Mouse (Mus musculus): ENCODE results near the gene 4931422A03Rik.
A peak's percentile ranks its signal among the peaks of the same experiment; 100 is the strongest.

4931422A03Rik gene

GRCm38 (mm10) chr2:103970041-103970790 lies 57.9 kb downstream of the 4931422A03Rik start:
- DNase-seq (ENCODE audit: low read depth, low spot score): peak; percentile 31

- DNase-seq (ENCODE audit: low read depth, low spot score): peak; percentile 35
Measured at GRCm38 (mm10) chr2:103969437-103970040, 58.6 kb downstream of the 4931422A03Rik start.

GRCm38 (mm10) chr2:103968919-103969436 lies 59.2 kb downstream of the 4931422A03Rik start:
- DNase-seq (ENCODE audit: low read depth, low spot score): no peak

- DNase-seq (ENCODE audit: low read depth, low spot score): no peak
Measured at GRCm38 (mm10) chr2:103968186-103968585, 60.0 kb downstream of the 4931422A03Rik start.

- DNase-seq (ENCODE audit: low read depth, low spot score): no peak
Measured at GRCm38 (mm10) chr2:103965391-103965790, 62.8 kb downstream of the 4931422A03Rik start.

- no peak for DNase-seq (ENCODE audit: low read depth, low spot score)
Measured at GRCm38 (mm10) chr2:103962349-103962748, 65.8 kb downstream of the 4931422A03Rik start.

- DNase-seq (ENCODE audit: low read depth, low spot score): no peak
Measured at GRCm38 (mm10) chr2:103959574-103959973, 68.6 kb downstream of the 4931422A03Rik start.

- no peak for DNase-seq (ENCODE audit: low read depth, low spot score)
Measured at GRCm38 (mm10) chr2:103959066-103959465, 69.1 kb downstream of the 4931422A03Rik start.

GRCm38 (mm10) chr2:103958634-103959033 lies 69.5 kb downstream of the 4931422A03Rik start:
- DNase-seq (ENCODE audit: low read depth, low spot score): no peak

- no peak for DNase-seq (ENCODE audit: low read depth, low spot score)
Measured at GRCm38 (mm10) chr2:103957649-103958546, 70.3 kb downstream of the 4931422A03Rik start, which contains the start of gene Lmo2. Lmo2 (plus strand) TSS chr2:103957986.

- DNase-seq (ENCODE audit: low read depth, low spot score): no peak
Measured at GRCm38 (mm10) chr2:103956867-103957266, 71.3 kb downstream of the 4931422A03Rik start.

- no peak for DNase-seq (ENCODE audit: low read depth, low spot score)
Measured at GRCm38 (mm10) chr2:103955714-103956113, 72.4 kb downstream of the 4931422A03Rik start.

GRCm38 (mm10) chr2:103953050-103953835 lies 74.9 kb downstream of the 4931422A03Rik start:
- no peak for DNase-seq (ENCODE audit: low read depth, low spot score)

GRCm38 (mm10) chr2:103947982-103948655 lies 80.0 kb downstream of the 4931422A03Rik start:
- no peak for DNase-seq (ENCODE audit: low read depth, low spot score)

- DNase-seq (ENCODE audit: low read depth, low spot score): no peak
Measured at GRCm38 (mm10) chr2:103946892-103947291, 81.3 kb downstream of the 4931422A03Rik start.

- DNase-seq (ENCODE audit: low read depth, low spot score): no peak
Measured at GRCm38 (mm10) chr2:103945571-103946092, 82.5 kb downstream of the 4931422A03Rik start.

- no peak for DNase-seq (ENCODE audit: low read depth, low spot score)
Measured at GRCm38 (mm10) chr2:103944859-103945258, 83.3 kb downstream of the 4931422A03Rik start.

GRCm38 (mm10) chr2:103941085-103941484 lies 87.1 kb downstream of the 4931422A03Rik start:
- DNase-seq (ENCODE audit: low read depth, low spot score): no peak

- DNase-seq (ENCODE audit: low read depth, low spot score): no peak
Measured at GRCm38 (mm10) chr2:103939003-103939402, 89.2 kb downstream of the 4931422A03Rik start.

GRCm38 (mm10) chr2:103938573-103938972 lies 89.6 kb downstream of the 4931422A03Rik start:
- no peak for DNase-seq (ENCODE audit: low read depth, low spot score)
